Mouse (Mus musculus): Measurements from ENCODE around the gene Ccl11. TPM values are rescaled to one million over a fixed set of nuclear protein-coding genes. Genes with fewer than 3 reads are reported as not detected.

Ccl11 gene
- total RNA-seq, 2 experiments from 2014 or later, result 0.57 to 1.1 TPM

DNA sequence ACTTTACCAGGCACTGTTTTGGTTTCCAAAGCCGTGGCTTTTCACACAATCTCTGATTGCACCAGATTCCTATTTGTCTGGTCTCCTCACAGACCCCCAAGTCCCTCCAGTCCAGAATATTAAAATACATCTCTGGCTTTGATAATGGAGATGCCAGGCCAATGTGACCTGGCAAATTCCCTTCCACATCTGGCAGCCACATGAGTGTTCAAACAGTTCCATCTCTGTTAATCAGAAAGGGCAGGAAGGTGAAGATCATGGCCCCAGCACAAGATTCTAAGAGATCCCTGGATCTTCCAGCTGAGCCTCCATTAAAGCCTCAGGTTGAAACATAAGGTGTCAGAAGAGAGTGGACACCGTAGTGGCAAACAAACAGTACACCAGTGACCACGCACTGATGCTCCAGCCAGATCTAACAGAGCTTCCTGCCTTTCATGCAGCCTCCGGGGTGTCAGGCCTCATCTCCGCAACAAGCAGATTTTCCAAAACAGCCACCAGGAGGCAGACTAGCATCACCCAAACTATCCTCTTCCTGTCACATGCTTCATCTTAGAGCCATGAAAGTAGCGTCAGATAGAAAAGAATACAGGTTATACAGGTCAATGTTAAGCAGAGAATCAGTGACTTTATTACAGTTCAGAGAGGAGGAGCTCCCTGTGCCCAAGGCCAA lies 9.7 kb upstream of the Ccl11 start:
- intact Hi-C loops (cut with DNase I), result loop anchor here (1.0 kb wide), 1 partner anchor 129 kb away; no protein-coding TSS in a partner anchor
- peak; percentile 63 to 69 for DNase-seq

DNA sequence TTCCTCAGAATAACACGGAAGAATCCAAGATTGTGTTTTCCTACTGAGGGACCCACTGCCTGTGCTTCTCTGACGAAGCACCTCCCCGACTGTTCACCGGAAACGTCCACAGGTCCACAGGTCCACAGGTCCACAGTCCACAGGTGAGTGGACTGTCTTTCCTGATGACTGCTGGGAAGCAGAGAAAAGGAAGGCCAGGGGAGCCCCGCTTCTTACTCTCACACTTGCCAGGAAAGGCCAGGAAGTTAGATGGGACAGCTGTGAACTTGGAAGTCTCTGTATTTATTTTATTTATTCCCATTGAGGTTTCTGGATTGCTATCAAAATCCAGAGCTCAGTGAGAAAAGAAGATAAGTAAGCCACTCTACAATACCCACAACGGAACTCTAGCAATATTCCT lies 3.8 kb upstream of the Ccl11 start:
- intact Hi-C loops (cut with DNase I), result no loop called here
- no peak for DNase-seq

- intact Hi-C loops (cut with DNase I), result no loop called here
- no peak for DNase-seq
Observed at GRCm38 (mm10) chr11:82062226-82062625, 4.6 kb downstream of the Ccl11 start.

GRCm38 (mm10) chr11:82063454-82063853 lies 5.8 kb downstream of the Ccl11 start:
- intact Hi-C loops (cut with DNase I), result no loop called here
- DNase-seq, result no peak

DNA sequence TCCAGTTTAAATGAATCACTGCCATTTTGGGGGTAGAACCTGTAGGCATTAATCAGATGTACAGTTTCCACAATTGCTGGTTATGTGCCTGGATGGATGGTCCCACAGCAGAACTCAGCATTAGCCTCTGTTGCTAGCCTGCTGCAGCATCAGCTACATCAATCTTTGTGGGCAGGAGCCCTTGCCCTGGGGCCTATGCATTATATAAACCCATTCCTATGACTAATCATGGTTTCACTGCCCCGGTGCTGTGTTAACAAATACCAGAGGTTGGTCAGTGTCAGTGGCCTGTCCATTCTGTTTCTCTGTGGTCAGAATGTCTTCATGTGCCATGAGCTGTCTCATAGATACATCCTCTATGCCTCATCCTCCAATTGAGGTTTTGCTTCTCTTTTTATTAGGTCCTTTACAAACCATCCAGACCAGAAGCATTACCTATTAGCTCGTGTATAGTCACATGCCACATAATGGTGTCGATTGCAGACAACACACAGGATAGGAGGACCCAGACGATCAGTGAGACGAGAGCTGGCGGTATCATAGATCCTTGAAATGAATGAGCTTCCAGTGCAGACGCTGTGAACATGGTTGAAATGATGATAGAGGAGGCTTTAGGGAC lies 9.4 kb downstream of the Ccl11 start:
- no peak for DNase-seq
- intact Hi-C loops (cut with DNase I), result no loop called here

DNA sequence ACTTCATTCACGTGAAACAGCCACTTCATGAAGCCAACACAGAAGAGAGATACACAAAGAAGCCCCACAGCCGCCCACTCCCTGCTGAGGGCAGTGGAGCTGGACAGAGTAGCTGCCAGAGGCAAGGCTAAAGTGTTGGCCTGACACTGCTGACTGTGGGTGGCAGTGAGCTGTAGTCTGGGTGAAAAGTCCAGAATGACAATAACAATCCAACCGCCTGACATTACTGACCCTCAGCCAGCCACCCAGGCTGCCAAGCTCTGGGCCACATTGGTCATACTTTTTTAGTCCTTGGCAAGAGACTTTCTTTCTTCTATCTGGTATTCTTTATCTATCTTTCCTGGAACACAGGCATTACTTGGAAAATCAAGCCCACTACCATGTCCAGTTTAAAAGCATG lies 13.5 kb downstream of the Ccl11 start:
- no peak for DNase-seq

GRCm38 (mm10) chr11:82072374-82072773 lies 14.8 kb downstream of the Ccl11 start:
- intact Hi-C loops (cut with DNase I), result no loop called here
- DNase-seq, result no peak

More for the DNA sequence above, 13.5 kb downstream of the Ccl11 start:
- intact Hi-C loops (cut with DNase I), result no loop called here

DNA sequence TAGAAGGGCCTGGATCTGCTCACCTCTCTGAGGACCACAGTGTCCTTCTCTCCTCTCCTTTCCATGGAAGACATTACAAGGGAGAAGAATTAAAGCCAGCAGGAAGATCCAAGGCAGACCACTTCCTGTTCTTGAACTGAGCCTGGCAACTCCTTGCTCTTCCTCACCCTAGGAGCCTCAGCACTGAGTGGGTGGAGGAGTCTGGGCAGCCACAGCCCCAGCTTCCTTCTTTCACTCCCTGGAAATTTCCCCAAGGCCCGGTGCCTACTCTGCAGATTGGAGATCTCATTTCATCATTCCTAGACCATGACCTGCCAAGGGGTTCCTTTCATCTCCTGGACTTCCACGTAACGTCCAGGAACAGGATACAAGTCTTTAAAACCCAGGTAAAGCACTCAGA lies 15.4 kb downstream of the Ccl11 start:
- no peak for DNase-seq
- intact Hi-C loops (cut with DNase I), result no loop called here

DNA sequence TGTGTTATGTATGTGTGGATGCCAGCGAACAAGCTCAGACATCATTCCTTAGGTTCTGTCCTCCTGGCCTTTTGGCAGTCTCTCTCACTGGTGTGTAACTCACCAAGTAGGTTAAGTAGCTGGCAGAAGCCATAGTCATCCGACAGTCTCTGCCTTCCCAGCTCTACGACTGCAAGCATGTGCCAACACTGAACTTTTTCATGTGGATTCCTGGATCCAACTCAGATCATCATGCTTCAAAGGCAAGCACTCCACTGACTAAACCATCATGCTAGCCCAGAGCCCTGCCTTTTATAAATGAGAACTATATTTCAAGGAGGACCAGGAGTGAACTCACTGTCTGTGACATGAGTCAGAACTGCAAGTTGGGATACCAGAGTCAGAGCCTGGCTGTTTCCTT lies 16.1 kb downstream of the Ccl11 start:
- DNase-seq, result no peak
- intact Hi-C loops (cut with DNase I), result no loop called here

DNA sequence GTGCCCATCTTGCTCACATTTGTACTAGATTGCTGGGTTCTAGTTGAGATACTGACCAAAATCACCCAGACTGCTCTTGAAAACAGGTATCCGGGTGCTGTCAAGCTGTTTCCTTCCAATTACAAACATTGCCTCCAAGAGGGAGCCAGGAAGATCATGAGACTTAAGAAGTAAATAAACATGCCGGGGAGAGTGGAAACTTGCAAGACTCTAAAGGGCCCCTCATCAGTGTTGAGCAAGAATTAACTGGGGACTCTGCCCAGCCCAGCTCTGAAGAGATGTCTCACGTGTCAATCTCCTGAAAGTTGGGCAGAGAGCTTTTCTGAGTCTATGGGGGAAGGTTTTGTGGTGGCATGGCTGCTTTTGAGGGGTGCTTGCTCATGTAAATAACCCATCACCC lies 19.4 kb downstream of the Ccl11 start:
- no peak for DNase-seq
- intact Hi-C loops (cut with DNase I), result no loop called here

DNA sequence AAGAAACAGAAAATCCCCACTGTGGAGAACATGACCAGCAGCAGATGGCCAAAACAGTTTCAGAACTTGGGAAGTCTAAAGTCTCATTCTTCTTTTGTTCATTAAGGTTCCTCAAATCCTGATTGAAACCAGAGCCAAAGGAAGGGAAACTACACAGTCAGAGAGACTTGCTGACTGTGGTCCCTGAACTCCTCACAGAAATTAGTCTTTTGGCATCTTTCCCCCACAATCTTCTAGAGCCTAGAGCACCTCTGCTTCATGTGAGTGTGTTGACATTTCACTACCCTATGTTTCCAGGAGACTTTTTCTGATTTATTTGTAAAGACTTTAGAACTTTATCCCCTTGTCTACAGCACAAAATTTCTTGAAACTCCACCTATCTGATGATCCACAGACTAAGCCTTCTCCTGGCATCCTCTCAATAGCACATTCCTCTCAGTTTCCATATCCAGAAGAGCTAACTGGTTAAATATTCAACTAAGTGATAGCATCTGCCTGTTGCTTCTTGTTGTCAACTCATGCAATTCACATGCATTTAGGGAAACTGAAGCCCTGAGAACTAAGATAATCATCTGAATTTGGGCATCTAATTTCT lies 20.6 kb downstream of the Ccl11 start:
- DNase-seq, result no peak
- intact Hi-C loops (cut with DNase I), result no loop called here

GRCm38 (mm10) chr11:82080865-82081264 lies 23.2 kb downstream of the Ccl11 start:
- no peak for DNase-seq
- intact Hi-C loops (cut with DNase I), result no loop called here

- intact Hi-C loops (cut with DNase I), result no loop called here
Observed at GRCm38 (mm10) chr11:82084360-82084759, 26.7 kb downstream of the Ccl11 start.

GRCm38 (mm10) chr11:82099511-82100323 lies 42.1 kb downstream of the Ccl11 start:
- DNase-seq, result no peak
- intact Hi-C loops (cut with DNase I), result no loop called here

More at GRCm38 (mm10) chr11:82084360-82084759, 26.7 kb downstream of the Ccl11 start:
- DNase-seq, result no peak

- intact Hi-C loops (cut with DNase I), result no loop called here
- no peak for DNase-seq
Observed at GRCm38 (mm10) chr11:82101087-82101486, 43.5 kb downstream of the Ccl11 start.

- intact Hi-C loops (cut with DNase I), result no loop called here
- no peak for DNase-seq
Observed at GRCm38 (mm10) chr11:82101529-82101928, 43.9 kb downstream of the Ccl11 start, which contains the start of gene Ccl12. TSS of gene Ccl12 (plus strand) at chr11:82101845.

DNA sequence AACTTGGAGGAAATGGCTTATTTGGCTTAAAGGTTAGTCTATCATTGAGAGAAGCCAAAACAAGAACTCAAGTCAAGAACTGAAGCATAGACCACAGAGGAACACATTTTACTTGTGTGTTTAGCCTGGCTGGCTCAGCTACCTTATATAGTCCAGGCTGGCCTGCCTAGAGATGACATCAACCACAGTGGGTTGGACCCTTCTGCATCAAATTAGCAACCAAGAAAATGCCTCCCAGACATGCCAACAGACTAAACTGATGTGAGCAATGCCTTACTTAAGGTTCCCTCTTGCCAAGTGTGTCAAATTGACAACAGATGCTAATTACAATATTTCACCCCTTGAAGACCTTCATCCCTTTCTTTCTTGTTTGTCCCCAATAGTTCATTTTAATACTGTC lies 52.0 kb downstream of the Ccl11 start:
- intact Hi-C loops (cut with DNase I), result no loop called here

DNA sequence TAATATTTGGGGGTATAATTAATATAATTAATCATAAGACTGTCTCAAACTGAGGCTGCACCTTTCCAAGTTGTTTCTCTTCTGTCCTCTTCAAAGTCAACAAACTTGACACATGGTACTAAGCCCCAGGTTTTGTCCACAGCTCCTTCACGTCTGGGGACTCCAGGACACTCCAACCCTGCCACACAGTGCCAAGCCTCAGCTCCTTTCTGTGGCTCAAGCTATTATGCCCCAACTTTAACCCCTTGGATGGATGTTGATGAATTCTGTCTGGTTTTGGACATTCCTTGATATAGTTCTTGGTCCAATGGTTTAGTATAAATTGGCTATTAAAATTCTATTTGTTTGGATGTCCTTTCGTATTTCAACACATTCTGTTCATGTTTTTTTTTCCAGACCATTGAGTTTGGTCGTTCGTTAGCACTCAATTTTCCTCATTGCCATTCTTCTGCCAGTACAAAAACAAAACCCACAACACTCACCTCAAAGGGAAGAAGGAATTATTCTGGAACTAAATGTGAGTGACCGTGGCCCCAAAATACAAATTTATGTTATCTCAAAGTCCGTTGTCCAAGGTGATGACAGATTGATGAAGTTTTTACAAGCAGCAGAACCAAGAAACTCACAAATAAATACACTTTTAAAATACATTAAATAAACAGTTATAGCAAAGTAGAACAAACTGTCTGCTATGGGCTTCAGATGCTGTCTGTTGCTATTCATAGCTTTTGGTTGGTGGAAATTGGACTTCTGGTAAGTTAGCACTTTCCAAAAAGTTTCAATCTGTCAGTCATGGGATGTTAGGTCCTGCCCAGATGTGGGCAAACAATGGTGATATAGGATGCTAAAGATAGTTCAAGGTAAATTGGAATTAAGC lies 53.0 kb downstream of the Ccl11 start:
- intact Hi-C loops (cut with DNase I), result no loop called here
- no peak for DNase-seq

More for the DNA sequence above, 52.0 kb downstream of the Ccl11 start:
- no peak for DNase-seq

Data from heart, postnatal 10 days (tissue).